Mouse (Mus musculus) stomach, postnatal 0 days (tissue): Measurements from ENCODE around the gene Myrfl.

Source experiments
- CTCF ChIP-seq: IDR thresholded peaks from 2 replicates; pipeline ENCODE4 v1.5.1; 2016; ENCODE audit warnings: antibody characterized with exemption, low read depth, mild to moderate bottlenecking, moderate library complexity
- EP300 ChIP-seq: optimal IDR thresholded peaks from 2 replicates; pipeline ENCODE3; 2016; ENCODE audit warnings: antibody characterized with exemption

GRCm38 (mm10) chr10:116784098-116784497 lies 112.6 kb downstream of the Myrfl start:
- TF ChIP-seq CTCF (no peak), EP300 (no peak)
